Mouse (Mus musculus) B cell, adult 2 months (primary cell): Measurements from ENCODE around the gene Kcnd2.

Experiments
- DNase-seq, 2 experiments: peaks; one replicate each; pipeline ENCODE4 v3.0.0; 2022

Gene Kcnd2

GRCm38 (mm10) chr6:21701131-21701530, 485.8 kb downstream of the Kcnd2 start:
- DNase-seq = no peak

DNA sequence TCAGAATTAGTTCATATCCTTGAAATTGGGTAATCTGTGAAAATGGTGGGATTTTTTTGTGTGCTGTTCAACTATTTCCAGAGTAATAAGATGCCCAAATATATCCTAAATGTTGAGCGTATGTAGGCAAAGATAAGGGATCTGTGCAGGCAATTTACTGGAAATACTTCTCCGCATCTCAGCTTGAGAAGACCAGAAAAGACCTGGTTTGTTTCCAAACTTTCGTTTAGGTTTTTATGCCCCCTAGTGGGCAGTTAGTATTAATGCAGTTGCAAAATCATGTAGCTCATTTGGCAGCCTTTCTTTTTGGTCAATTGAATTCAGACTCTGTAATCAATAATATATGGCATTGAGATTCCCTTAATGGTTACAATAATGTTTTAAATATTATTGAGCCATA, 493.9 kb downstream of the Kcnd2 start:
- no peak for DNase-seq

- no peak for DNase-seq
Measured at GRCm38 (mm10) chr6:21719121-21719520, 503.8 kb downstream of the Kcnd2 start.

- no peak for DNase-seq
Measured at GRCm38 (mm10) chr6:21722238-21722637, 506.9 kb downstream of the Kcnd2 start.

- DNase-seq = no peak
Measured at GRCm38 (mm10) chr6:21740606-21741005, 525.3 kb downstream of the Kcnd2 start.

DNA sequence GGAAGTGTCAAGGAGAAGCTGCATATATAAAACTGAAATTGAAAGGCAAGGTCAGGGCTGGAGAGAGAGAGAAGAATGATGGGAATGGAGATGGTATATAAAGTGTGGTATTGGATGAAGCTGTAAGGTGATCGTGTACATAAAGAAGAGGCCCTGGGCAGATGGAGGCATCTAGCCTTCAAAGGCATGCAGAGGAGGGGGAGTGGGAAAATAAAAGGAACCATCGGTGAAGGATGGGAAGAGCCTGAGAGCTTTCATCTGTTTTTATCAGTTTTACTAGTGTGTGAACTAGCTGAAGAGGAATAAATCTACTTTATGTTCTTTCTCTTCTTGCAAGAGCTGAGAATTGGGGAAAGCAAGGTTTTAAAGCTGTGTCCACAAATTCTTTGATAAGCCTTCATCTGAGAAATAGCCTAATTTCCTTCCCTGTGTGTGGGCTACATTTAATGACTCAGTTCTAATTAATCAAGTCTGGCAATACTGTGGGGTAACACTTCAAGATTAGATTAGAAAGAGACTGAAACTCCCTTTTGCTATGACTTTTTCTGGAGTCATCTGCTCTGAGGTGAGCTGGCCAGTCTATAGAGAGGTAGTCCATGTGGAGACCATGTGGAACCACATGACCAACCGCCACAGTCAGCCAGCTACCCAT, 529.4 kb downstream of the Kcnd2 start:
- DNase-seq = no peak

- DNase-seq = no peak
Measured at GRCm38 (mm10) chr6:21747536-21747935, 532.2 kb downstream of the Kcnd2 start.

- no peak for DNase-seq
Measured at GRCm38 (mm10) chr6:21767787-21768221, 552.5 kb downstream of the Kcnd2 start.

- no peak for DNase-seq
Measured at GRCm38 (mm10) chr6:21768745-21769446, 553.6 kb downstream of the Kcnd2 start.

DNA sequence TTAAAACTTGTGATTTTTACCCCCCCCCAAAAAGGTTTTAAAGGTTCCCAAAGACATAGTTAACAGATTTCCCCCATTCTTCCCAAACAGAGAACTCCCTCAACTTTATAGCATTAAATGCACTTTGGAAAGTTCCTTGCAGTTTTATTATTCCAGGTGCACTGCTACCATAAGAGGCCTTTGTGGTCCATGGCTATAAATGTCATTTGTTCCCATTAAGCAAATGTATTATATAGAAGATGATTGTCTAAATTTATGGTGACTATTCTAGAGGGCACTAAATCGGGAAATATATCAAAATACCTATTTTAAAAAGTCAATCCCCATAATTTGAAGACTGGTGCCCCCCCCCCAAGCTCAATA, 554.1 kb downstream of the Kcnd2 start:
- DNase-seq = no peak

DNA sequence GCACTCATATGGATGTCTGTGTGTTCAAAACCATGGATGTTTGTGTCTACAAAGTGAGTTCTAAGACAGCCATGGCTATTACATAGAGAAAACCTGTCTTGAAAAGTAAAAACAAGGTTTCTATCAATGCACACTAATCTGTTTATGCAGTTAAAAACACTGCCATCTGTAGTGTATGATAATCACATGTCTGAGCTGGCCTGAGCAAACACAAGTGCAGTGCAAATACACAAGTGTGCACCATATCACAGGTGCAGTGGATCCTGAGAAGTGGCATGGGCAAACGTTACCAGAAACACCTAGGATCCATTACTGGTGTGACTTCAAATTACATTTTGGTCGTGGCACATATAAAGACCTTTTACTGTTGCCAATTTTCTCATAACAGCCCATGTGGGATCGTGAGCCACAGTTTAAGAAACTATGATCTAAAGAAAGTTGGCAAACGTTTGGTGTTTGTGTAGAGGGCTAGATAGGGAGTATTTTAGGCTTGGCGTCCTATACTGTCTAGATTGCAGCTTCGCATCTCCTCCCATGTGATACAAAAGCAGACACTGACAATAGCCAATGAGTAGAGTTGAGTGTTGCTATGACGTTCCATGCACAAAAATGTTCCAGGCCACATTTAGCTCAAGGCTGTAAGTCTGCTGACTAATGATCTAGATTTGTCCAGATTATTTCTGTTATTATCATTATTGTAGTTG, 559.1 kb downstream of the Kcnd2 start:
- DNase-seq = no peak
